Mouse (Mus musculus) adrenal gland, adult 10 weeks (tissue): Measurements from ENCODE around the gene Azgp1. TPM values are rescaled to one million over a fixed set of nuclear protein-coding genes. Genes with fewer than 3 reads are reported as not detected.

Experiments used
- polyA plus RNA-seq: library from polyadenylated mRNA; stranded (reverse); fragments of 350-450 nt; fragmentation: Illumina TruSeq; extraction: RNeasy Lipid Tissue Mini Kit (QIAGEN cat#74804); gene quantifications from one replicate; pipeline ENCODE4 v1.2.3, GENCODE M21; 2014; ENCODE audit warnings: low read depth, low replicate concordance

Azgp1 gene
- not detected for polyA plus RNA-seq

DNA sequence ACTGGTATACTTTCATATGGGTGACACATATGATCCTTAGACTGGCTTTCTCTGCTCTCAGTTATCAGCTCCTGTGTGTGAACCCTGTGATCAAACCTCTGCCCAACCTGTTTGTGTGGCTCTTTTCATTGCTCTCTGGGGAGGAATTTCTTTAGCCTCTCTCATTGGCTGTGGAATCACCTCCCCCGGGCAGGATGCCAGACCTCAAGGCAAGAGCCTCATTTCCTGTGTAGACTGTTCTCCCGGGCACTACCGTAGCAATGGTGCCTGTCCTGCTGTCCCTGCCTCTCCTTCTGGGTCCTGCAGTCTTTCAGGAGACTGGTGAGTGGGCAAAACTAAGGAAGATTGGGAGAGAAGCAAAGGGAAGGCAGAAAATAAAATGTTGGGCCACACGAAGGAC is at the start of gene Azgp1:
Azgp1 (plus strand) TSS at position 221 of the 400 bp plus-strand sequence.

DNA sequence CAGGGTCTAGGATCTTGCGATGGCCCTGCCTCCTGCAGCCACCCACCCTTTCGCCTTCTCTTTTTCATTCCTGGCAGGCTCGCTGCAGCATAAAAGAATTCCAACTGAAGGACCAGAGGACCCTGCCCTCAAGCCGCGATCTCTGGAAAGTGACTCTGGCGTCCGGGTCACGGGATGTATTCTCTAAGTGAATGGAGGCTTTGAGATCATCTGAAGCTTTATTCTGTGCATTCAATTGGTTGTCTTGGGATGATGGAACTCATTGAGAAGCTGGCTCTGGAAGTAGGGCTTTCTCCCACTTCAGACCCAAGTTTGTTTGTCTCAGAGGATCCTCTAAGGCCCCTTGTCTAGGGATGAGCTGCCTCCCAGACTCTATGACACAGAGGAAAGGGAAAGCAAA is 18.4 kb upstream of the Azgp1 start, which contains the start of gene Gjc3:
Gjc3 (minus strand) TSS at position 154 of the 400 bp plus-strand sequence.

DNA sequence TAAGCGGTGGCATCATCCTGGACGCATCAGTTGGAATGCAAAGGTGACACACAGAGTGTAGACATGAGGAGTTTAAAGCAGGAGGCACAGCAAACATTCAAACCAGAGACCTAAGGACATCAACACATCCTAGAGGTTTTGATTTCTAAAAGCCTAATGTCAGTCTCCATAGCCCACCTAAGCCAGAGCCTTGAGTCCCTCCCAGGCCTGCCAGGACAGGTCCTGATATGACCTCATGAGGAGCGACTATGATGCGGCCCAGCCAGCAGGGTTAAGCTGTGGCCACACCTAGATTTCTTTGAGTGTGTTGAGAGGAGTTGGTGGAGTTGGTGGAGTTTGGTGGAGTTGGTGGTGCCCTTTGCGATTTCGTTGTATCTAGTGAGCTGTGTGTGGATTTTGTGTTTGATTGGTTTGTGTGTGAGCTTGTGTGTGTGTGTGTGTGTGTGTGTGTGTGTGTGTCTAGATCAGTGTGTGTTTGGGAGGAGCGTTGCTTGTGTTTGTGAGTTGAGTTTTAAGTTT is 39.7 kb downstream of the Azgp1 start, which contains the start of the genes Smok3a and Smok3b:
Smok3a (plus strand) TSS at position 301 of the 519 bp plus-strand sequence.
Smok3b (plus strand) TSS at position 469 of the 519 bp plus-strand sequence.

Other genes starting within 250 kb of the Azgp1 start
- not detected for gene Nyap1, start 239.9 kb upstream of the Azgp1 start, polyA plus RNA-seq
- gene Tsc22d4, start 235.8 kb upstream of the Azgp1 start, polyA plus RNA-seq, result 0.29 TPM
- not detected for gene Ppp1r35, start 202.7 kb upstream of the Azgp1 start, polyA plus RNA-seq
- gene Mepce, start 193.9 kb upstream of the Azgp1 start, polyA plus RNA-seq, result 10.4 TPM
- gene Zcwpw1, start 193.7 kb upstream of the Azgp1 start, polyA plus RNA-seq, result 7.7 TPM
- 0.76 TPM for gene Pilra, start 145.2 kb upstream of the Azgp1 start, polyA plus RNA-seq
- not detected for gene Pilrb1, start 123.4 kb upstream of the Azgp1 start, polyA plus RNA-seq
- not detected for gene Pilrb2, start 109.7 kb upstream of the Azgp1 start, polyA plus RNA-seq
- not detected for gene Cyp3a13, start 59.9 kb upstream of the Azgp1 start, polyA plus RNA-seq
- gene Gjc3, start 18.4 kb upstream of the Azgp1 start, polyA plus RNA-seq, result 0.64 TPM
- gene Smok3a, start 39.7 kb downstream of the Azgp1 start, polyA plus RNA-seq, result not detected
- not detected for gene Smok3b, start 39.9 kb downstream of the Azgp1 start, polyA plus RNA-seq
- not detected for gene Smok3c, start 71.7 kb downstream of the Azgp1 start, polyA plus RNA-seq
- gene Zkscan1, start 103.6 kb downstream of the Azgp1 start, polyA plus RNA-seq, result 48.4 TPM
- 13.8 TPM for gene Zscan21, start 135.4 kb downstream of the Azgp1 start, polyA plus RNA-seq
- 14.7 TPM for gene Zfp113, start 174.2 kb downstream of the Azgp1 start, polyA plus RNA-seq
- 94.6 TPM for gene Cops6, start 179.6 kb downstream of the Azgp1 start, polyA plus RNA-seq
- gene Ap4m1, start 190.5 kb downstream of the Azgp1 start, polyA plus RNA-seq, result 3.0 TPM
- gene Mcm7, start 190.9 kb downstream of the Azgp1 start, polyA plus RNA-seq, result 12.5 TPM
- gene Taf6, start 205.9 kb downstream of the Azgp1 start, polyA plus RNA-seq, result 4.4 TPM
- 15.5 TPM for gene Cnpy4, start 206.0 kb downstream of the Azgp1 start, polyA plus RNA-seq
- 0.47 TPM for gene Mblac1, start 212.8 kb downstream of the Azgp1 start, polyA plus RNA-seq
- gene Nxpe5, start 244.4 kb downstream of the Azgp1 start, polyA plus RNA-seq, result not detected